Mouse (Mus musculus): ENCODE data around the gene Zfp524.

Zfp524 gene

DNA sequence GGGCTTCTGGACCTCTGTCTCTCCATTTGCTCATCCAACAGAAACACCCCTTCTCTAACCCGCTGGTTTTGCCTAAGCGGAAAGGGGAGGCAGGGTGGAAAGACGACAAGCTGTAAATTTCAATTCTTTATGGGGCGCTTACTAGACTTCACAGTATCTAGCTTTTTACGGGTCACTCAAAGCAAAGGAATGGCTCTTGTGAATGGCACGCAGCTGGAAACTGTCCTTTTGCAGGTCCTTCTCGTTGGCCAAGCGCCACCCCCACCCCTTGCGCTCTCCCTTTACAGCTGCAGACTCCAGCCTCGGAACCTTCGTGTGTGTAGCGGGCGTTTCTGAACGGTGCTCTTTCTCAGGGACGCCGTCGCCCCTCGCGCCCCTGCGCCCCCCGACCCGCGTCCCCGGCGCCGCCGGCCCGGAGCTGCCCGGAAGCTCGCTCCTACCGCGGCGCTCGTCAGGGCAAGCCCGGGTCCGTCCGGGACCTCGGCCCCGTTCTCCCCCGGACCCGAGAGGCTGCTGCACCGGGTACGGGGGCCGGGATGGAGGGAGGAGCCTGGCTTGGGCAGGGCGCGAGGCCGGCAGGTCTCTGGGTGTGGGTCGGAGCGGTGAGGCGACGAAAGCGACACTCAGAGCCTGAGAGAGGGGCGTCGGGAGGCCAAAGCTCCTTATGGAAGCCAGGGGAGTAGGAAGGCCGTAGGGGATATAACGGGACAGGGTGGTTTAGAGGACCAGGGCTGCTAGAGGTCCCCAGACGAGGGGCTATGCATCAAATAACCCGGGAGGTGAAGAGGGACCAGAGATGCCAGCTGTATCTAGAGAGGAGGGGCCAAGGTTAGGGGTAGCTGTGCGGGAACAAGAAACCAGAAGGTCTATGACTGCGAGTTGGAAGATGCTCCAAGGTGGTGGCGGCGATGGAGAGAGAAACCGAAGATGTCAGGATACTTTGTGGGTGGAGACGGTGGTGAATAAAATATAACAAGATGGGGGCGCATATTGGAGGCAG, 37.3 kb downstream of the Zfp524 start, which contains the start of gene Zfp580:
Zfp580 (plus strand) TSS at position 346 of the 1,000 bp plus-strand sequence.
- DNase-seq (ENCODE audit: low read depth, low spot score) = no peak

DNA sequence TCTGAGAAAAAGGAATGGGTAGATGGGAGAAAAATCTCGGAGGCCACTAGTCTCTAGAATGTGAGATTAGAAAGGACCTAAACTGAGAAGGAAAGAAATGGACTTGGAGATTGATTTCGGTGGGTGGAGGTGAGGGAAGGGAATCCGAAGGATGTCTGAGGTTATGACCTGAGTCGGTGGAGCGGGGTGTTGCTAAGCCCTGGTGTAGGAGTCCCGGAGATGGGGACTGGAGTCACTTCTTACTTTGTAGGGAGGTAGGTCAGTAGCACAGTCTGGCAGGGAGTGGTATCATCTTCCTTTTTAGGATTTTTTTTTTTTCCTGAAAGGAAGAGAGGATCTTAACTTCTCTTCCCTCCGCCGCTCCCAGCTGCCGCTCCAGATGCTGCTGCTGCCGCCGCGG, 38.2 kb downstream of the Zfp524 start:
- no peak for DNase-seq (ENCODE audit: low read depth, low spot score)

DNA sequence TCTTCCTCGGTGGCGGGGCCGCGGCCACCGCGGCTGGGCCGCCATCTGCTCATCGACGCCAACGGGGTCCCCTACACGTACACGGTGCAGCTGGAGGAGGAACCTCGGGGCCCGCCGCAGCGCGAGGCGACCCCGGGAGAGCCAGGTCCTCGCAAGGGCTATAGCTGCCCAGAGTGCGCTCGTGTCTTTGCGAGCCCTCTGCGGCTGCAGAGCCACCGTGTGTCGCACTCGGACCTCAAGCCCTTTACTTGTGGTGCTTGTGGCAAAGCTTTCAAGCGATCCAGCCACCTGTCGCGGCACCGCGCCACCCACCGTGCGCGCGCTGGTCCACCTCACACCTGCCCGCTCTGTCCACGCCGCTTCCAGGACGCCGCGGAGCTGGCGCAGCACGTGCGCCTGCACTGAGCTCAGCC, 38.7 kb downstream of the Zfp524 start:
- DNase-seq (ENCODE audit: low read depth, low spot score) = no peak

DNA sequence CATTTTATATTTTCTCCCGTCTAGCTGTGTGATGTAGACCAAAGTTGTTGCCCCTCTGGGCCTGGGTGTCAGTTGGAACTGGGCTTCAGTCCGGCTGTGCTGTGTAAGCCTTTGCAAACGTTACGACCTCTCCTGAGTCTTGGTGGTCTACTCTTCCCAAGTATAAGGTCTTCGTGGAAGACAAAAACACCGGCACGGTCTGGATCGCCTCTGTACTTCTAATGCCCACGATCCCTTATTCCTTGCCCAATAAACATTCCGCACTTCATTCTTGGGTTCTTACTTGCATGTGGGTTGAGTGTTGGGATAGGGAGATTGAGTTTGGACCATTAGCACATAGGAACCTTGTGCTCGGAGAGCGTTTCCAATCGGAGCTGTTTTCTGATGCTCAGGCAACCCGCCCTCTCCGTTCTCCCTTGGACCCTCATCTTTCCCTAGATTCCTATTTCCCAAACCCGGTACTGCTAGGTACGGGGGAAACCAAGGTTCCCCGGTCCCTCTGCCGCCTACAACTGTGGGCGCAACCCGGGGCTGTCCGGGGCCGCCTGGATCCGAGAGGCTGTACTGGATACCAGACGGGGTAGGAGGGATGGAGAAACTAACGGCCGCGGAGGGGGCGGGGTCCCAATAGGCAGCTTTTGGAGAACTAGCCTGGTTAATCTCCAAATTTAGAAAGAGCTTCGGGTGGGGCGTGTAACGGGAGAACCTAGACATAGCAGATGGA, 39.4 kb downstream of the Zfp524 start:
- DNase-seq (ENCODE audit: low read depth, low spot score) = no peak

DNA sequence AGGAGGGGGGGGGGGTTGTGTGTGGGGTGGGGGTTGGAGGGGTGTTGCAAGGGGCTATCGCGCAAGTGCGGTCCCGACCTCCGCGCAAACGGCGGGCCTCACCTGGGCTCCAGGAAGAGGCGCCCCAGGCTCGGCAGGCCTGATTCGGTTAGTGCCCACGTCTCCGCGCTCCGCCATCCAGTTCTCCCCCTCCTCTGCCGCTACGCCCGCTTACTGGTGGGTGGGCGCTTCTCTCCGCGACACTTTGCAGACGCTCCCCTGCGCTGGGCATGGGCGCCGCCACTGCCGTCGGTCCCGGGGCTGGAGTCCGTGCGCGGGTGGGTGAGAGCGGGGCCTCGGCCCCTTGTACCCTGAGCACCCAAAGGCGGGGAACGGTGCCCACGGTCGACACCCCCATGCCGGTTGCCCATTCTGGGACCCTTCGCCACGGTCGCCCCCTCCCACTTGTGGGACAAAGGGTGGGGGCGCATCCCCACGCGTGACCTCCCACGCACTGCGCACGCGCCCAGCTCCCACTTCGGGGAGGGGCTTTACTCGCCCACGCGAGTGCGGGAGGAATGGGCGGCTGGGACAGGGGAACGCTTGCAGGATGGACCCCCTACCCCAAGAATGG, 42.5 kb downstream of the Zfp524 start:
- no peak for DNase-seq (ENCODE audit: low read depth, low spot score)

DNA sequence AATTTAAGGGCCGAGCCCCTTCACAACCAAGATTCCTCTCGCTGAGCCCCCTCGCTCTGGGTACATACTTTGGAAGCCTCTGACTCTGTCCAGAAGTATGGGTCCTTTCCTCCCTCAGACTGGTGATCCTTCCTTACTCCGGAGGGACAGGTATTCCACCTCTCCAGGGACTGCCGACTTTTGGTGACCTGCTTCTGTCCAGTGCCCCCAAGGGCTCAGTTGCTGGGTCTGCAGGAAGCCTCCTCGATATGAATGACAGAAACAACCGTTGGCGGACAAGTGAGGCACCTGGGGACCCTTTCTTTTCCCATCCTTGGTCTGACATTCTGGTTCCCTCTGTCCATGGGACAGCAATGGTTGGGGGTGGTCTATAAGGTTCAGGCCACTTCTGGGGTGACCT, 43.2 kb downstream of the Zfp524 start:
- DNase-seq (ENCODE audit: low read depth, low spot score) = no peak

DNA sequence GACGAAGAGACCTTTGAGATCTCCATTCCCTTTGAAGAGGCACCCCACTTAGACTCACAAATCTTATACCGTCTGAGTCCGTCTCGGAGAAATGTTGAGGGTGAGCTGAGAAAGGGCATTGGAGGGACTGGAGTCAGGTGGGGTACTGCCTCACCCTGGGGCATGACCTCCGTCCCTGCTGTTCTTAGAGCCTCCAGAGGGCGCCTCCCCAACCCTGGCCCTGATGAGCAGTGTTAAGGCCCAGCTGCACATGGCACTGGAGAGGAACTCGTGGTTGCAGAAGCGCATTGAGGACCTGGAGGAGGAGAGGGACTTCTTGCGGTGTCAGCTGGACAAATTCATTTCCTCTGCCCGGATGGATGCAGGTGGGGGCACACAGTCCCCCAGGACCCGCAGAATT, 43.6 kb downstream of the Zfp524 start:
- DNase-seq (ENCODE audit: low read depth, low spot score) = no peak

DNA sequence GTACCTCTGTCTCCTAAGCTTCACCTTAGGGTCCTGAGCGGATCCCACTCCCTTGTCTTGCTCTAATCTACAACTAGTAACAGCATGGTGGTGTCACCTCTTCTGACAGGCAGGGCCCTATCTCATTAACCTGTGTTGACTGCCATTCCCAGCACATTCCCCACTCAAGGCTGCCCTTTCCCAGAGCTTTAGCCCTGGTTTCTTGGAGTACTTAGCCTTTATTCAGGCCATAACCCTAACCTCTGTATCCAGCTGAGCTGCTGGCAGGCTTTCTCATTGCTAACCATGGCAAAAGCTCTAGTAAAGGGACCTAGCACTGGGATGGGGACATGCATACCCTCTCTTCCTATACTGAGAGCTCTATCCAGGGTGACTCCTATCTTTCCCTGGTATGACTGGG, 44.4 kb downstream of the Zfp524 start:
- no peak for DNase-seq (ENCODE audit: low read depth, low spot score)

DNA sequence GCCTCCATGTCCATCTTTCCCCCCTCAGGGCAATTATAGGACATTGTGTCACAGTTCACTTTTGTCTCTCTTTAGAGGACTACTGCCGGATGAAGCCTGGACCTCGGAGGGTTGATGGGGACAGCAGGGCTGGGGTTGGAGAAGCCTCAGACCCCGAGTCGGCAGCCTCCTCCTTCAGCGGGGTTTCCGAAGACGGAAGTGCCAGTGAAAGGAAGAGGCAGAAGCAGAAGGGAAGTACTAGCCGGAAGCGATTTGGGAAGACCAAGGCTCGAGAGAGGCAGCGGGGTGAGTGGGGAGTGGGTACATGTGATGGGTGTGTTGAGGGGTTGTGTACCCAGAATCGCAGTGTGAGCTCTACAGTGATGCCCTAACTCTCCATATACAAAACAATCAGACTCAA, 45.2 kb downstream of the Zfp524 start:
- no peak for DNase-seq (ENCODE audit: low read depth, low spot score)

DNA sequence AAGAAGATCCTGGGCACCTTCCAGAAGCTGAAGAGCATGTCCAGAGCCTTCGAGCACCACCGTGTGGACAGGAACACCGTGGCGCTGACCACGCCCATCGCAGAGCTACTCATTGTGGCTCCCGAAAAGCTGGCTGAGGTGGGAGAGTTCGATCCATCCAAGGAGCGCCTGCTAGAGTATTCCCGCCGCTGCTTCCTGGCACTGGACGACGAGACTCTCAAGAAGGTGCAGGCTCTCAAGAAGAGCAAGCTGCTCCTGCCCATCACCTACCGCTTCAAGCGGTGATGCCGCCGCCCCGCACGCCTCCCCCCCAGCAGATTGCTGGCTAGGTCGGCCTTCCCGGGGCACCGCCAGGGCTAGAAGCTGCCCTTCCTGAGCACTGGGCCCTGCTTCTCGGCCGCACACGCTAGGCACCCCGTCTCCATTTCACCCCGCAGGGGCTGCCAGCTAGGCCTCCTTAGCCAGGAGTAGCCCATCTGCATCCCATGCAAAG, 46.1 kb downstream of the Zfp524 start:
- DNase-seq (ENCODE audit: low read depth, low spot score) = no peak

DNA sequence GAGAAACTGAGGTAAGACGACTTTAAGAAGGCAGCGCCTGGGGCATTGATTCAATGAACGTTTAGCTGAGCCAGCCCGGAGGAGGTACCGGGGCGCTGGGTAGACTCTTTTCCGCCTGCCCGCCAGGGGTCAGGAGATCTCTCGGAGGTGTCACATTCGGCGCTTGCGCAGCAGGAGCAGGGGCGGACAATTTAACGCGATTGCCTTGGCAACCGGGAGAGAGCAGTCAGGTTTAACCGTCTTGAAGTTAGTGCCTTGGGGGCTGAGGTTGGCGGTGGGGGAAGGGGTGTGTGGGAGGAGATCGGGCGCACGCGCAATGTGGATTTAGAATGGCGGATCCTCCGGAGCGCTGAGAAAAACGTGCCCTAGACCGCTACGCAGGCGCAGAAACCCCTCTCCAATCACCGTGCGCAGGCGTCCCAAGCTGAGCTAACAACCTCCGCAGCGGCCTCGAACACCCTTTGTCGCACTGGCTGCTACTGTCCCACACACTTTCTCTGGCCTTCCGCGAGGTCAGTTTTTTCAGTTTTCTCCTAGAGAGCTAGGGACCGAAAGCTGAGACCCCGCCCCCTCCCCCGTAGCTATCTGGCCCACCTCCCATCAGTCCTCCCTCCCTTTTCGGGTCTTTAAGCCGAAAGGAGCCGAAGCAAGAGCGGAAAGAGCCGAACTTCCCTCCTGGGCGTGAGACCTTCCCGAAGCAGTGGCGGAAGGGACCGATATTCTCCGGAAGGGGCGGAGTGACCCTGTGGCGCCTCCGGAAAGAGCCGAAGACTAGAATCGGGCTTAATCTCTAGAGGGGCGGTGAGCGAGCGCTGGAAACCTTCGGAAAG, 46.9 kb downstream of the Zfp524 start:
- DNase-seq (ENCODE audit: low read depth, low spot score) = peak; percentile 92

DNA sequence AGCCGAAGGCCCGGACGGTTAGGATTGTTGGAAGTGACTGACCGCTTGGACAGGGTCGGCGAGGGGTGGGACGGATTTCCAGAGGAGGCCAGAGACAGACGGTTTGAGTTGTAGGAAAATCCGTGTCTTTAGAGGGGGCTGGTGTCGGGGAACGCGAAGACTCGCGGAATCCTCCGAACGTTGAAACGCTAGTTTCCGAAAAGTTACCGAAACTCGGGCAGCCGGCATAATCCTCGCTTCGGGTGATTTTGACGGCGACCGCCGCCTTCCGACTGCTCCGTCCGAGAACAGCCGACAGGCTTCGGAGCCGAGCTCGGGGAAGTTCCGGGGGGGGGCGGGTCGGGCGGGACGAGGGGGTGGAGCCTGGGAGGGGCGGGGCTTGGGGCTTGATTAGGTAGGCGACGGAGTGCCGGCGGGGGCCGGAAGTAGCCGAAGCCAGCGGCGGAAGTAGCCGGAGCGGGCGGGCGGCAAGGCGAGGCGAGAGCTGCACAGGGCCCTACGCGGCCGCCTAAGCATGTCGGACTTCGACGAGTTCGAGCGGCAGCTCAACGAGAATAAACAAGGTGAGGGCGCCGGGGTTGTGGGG, 47.7 kb downstream of the Zfp524 start, which contains the start of gene U2af2:
U2af2 (plus strand) TSS at position 370 of the 586 bp plus-strand sequence.
- DNase-seq (ENCODE audit: low read depth, low spot score) = peak; percentile 76

DNA sequence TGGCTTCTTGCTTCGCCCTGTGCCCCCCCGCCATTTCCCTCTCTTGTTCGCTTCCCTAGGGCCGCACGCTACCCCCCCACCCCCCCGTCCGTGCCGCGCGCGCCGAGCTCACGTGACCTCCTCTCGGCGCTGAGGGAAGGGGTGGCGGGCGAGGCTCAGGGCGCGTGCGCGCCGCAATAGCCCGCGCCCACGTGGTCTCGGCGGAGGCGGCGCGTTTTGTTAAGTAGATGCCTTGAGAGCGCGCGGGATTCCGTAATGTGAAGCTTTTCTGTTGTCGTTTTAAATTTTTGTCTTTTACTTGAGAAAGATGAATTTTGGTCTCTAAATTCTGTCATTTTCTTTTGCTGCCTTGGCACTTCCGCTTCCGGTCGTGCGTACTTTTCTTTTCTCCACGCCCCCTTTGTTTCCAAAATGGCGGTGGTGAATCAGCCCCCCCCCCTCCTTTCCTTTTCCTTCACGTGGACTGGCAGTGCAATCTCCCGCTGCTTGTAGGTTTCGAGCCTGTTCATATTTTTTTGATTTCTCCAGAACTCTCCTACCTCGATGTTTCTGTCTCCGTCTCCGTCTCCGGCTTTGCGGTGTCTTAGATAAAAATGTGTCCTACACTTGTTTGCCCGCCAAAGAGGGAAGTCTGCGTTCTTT, 48.3 kb downstream of the Zfp524 start:
- DNase-seq (ENCODE audit: low read depth, low spot score) = no peak

DNA sequence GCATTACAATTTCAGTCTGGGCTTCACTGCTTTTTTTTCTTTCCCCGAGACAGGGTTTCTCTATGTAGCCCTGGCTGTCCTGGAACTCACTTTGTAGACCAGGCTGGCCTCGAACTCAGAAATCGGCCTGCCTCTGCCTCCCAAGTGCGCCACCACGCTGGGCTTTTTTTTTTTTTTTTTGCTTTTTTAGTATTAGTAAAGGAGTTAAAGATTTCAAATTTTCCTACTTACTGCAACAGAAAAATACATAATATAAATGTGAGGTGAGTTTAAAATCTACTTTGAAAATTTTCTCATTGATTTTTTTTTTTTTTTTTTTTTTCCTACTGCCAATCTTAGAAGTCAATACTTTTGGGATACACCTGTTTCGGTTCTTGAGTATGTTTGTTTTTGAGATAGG, 50.7 kb downstream of the Zfp524 start:
- no peak for DNase-seq (ENCODE audit: low read depth, low spot score)
